Mouse (Mus musculus): Measurements from ENCODE around the gene Il3.
A peak's percentile ranks its signal among the peaks of the same experiment; 100 is the strongest.
"Not testable (repeated sequence)": the region's sequence is repeated elsewhere in the genome, so short reads cannot be mapped to it uniquely, and the experiment has no call there.

The Il3 gene

DNA sequence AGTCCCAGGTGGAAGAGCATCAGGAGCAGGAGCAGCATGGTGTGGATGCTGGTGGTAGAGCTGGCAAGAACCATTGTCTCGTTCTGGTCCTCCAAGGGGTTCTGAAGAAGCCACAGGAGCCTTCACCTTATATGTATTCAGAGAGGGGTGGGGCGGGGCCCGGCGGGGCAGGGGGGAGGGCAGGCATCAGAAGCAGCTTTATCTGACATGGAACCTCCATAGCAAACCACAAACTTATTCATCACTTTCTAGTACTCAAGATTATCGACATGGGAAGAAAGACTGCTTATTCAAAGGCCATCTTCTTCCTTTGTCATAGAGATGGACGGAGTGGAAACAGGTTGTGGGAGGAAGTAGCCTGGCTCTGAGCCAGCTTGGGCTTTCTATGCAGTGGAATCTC, at the start of gene Il3:
Il3 (minus strand) TSS at position 101 of the 400 bp plus-strand sequence.
- DNase-seq, result no peak

DNA sequence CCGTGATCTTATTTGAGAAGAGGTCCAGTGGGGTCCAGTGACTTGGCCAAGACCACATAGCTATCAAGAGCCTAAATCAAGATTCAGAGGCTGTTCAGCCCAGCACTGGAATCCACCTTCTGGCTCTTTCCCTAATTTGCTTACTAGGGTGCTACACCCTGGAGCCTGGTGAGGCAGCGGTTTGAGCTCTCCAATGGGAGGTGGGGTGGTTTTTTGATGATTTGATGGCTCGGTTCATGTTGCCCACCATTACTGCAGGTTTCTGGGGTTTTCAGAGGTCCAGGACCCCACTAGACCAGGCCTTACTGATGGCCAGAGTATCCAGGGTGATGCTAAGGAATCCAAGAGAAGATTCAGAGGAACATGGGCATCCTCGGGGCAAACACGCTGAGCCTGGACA, 48.3 kb upstream of the Il3 start:
- no peak for DNase-seq

DNA sequence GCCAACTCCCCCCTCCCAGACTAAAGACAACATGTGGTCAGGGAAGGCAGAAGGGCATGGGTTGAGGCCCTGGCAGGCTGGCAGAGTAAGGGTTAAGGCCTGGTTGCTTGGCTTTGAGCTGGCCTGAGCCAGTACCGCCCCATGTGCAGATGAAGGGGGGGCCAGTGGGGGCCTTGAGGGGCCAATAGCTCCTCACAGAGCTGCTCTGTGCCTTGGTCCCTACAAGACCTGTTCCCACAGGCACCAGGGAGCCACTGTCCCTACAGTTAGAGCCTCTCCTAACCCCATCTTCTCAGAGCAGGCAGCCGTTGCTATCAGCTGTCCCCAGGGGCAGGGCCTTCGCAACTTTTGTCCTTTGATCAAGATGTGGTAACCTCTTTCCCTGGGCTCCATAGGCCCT, 47.7 kb upstream of the Il3 start:
- no peak for DNase-seq

DNA sequence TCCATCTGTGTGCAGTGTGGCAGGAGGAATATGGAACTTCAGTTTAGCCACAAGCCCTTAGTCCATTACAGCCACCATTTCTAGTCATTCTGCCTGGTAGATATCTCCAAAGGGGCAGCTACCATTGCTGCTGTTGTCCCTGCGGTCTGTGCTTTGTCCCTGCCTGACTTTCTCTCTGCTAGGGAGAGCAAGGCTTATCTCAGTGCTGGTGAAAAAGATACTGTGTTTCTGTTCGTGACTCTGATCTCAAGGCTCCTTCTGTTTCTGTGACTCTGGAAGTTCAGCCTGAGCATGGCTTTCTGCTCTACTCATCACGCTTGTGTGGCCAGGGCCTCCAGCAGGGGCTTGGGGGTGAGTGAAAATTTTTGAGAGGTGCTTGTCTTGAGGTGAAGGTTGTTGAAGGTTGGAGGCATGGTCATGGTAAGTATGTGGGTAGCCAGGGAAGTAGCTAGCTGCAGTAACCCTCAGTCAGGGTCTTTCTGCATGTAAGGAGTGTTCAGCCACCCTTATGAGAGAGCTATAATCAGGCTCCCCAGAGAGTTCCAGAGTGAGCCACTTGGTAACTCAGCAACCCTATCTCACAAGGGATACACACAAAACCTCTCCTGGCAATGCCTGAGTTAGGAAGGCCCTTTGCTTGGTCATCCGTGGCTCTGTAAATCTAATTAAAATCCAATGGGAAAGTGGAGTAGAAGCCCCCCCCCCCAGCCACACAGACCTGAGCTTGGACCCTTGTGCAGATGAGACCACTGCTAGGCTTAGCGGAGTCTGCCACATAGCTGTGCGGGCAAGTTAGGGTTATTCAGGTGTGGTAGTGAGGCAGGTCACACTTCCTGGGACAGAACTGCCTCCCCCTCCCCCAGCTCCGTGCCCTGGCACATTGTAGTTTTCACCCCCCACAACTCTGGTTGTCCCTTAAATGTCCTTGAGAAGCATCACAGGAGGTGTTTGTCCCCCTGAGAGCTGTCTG, 46.6 kb upstream of the Il3 start:
- no peak for DNase-seq

DNA sequence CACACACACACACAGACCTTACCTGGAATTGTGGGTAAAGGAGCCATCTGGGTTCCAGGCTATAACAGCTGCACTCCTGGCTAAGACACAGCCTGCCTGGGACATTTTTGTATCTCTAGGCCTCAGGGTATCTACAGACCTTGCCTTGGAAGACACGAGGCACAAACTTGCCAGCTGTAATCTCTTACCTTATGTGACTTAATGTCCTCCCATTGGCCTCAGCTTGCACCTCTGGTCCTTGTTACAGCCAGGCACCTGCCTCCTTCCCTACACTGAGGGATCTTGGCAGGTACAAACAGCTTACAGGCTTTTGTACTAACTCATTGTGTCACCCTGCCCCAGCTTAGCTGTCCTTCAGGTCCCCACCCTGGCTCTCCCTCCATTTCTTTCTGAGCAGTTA, 45.5 kb upstream of the Il3 start:
- no peak for DNase-seq

DNA sequence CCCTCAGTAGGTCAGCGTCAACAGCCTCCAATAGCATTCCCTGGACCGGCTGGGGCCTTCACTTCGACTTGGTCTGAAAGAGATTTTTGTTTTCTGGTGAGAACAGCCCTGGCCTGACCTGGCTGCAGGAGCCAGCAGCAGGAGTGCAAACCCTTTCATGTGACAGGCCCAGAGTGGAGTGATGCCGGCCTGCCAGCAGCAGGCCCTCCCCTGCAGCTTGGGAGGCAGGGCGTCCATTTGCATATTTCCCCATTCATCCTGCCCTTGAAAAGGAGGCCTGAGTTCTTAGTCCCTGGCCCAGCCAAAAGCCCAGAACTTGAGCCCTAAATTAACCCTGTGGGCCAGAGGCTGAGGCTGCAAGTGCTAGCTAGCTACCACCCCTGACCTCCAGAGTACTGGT, 44.9 kb upstream of the Il3 start:
- peak; percentile 38 for DNase-seq

DNA sequence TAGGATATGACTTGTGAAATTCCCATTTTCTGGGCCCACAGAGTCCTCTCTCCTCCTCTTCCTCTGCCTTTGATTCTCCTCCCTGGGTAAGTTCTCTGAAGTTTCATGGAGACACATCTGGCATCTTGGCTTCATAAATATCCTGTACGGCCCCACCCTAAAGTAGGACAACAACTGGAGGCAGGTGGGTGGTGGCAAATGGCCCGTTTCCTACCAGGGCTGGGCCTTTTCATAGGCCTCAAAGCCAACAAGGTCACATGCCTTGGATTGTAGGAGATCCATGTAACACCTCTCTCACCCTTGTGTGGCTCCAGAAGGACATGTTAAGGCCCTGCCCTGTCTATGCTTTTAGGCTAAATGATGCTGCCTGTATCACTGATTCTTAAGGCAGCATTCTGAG, 43.5 kb upstream of the Il3 start:
- DNase-seq, result no peak

DNA sequence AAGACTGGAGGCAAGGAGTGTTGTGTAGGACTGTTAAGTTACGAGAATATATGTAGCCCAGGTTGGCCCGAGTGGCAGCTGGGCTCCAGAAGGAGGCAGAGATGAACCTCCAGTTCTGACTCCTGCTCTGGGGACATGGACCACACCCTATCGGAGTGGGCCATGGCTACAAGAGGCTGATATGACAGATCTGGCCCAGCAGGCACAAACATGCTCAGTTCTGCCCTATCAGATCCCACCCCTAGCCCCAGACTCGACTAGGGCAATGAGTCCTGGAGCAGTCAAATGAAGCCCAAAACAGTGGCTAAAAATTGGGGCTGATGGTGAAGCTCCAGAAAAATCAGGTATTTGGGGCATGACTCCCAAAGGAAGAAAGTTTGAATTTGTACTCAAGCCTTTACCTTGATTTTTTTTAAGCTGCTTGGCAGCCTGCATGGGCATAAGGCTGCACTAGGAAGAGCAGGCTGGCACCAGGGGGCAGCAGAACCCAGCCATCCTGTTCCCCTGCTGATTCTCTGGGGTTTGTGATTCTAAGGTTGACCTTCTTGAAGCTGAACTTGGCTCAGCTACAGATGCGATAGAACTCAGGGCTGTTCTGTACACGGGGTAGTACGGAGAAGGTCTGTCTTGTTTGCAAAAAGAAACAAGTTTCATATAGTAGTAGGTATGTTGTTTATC, 40.2 kb upstream of the Il3 start:
- peak; percentile 76 for DNase-seq

DNA sequence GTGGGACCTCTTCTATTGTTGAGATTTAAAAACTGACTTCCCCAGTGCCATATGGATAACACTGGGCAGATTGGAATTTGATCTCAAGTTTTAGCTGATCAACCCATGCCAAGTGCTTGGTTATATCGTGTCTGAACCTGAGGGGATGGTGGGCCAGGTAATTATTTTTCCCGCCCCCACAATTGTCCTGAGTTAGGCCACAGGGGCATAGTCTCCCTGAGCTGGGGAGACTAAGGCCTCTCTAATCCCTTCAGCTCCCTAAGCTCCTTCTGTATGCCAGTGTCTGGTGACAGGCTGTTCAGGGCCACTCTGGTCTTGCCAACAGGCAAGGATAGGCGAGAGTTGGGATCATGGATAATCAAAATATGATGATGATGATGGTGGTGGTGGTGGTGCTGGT, 38.3 kb upstream of the Il3 start:
- no peak for DNase-seq

DNA sequence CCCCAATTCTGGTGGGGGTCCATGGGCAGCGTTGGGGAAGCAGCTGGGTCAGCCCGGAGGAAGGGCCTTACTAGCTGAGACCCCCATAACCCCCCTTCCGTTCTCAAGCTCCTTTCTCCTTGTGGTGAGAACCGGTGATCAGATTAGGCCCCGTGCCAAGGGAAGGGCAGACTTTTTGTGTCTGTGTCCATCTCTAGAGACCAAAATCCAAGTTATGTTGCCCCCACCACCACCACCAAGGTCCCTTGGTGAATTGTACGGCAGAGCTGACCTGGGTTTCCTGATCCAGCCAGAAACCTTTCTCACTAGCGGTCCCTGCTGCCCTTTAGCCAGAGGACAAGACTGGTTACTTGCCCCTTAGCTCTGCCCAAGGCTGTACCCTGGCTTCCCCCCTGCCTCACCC, 37.4 kb upstream of the Il3 start:
- no peak for DNase-seq

DNA sequence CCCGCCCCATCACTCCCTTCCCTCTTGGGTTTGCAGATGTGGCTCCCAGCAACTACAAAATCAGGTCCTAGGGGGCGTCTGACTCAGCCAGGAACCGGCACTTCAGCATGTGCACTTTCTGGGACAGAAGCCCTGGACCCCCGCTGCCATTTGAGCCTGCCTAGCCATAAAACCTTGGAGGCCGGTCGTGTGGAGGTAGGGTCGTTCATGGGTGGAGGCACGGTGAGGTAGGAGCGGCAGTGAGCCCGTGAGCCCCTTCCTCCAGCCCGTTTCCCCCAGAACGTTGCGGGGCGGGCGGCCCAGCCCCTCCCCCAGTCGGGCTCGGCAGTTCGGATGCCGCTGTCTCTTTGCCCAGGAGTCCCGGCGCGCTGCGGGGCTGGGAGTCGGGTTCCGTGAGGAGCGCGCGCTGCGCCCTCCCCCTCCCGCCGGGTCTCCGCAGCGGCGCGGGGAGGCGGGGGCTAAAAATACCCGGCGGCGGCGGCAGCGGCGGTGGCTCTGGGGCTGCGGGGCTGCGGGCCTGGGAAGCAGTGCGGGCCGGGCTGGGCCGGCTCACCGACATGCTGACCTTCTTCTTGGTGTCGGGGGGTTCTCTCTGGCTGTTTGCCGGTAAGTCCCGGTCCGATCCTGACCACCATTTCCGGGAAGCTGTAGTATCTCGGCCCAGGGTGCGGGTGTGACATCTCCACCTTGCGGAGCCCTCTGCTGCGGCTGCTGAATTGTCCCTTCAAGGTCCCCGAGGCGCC, 36.8 kb upstream of the Il3 start, which contains the start of gene Acsl6:
Acsl6 (plus strand) TSS at position 71 of the 743 bp plus-strand sequence.
- no peak for DNase-seq

DNA sequence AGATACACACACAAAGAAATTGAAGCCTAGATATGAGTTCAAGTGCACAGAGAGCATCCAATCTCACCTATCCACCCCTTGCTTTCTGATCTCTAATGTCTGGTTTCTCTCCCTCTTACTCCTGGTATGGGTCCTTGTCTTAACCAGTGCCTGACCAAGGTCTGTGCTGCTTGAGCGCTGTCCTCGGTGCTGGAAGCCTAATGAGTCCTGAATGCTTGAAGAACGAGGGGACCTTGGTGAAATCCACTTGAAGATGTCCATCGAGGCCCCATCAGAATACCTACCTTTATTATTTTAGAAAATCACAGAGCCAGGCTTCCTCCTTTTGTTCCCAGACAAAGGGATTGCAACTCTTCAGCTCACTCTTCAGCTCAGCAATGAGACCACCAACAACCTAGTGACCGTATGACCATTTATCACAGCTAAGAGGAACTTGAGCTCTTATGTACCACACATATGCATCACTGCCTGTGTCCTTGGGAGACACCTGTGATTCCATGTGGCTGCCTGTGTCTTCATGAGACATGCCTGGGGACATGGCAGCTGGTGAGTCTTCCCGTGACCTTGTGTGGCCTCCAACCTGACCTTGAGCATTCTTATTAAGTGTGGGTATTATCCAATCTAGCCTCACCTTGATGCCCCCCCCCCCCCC, 36.1 kb upstream of the Il3 start:
- no peak for DNase-seq

DNA sequence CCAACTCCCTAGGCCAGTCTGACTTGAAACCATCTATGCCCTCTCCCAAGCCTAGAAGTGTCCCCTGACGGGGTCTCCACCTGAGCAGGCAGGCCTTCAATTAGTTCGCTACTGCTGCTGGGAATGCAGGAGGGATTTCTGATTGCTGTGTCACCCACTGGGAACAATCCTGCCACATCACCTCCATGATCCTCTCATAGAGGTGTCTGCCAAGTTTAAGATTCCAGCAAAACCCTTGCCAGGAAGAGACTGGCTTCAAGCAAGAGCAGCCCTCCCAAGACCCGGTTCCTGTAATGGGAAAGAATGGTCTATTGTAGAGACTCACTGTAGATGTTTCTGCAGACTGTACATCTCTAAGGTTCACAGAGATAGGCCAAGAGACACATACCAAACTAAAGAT, 35.5 kb upstream of the Il3 start:
- DNase-seq, result no peak

DNA sequence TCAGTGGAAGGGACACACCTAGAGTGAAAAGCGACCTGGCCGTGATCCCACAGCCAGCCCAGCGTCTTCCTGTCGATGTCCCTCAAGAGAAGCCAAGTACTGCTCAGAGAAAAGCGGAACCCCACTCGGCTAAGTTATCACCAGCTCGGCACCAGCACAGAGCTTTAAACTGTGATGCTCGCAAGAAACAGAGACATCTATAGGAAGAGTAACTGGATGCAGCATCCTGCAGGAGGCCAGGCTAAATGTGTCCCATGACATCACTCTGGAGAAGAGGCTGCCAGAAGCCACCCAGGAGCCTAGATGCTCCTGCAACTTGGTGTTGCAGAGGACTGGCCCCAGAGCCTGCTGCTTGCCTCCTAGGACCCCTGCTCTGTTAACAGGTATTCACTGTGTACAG, 34.9 kb upstream of the Il3 start:
- no peak for DNase-seq

DNA sequence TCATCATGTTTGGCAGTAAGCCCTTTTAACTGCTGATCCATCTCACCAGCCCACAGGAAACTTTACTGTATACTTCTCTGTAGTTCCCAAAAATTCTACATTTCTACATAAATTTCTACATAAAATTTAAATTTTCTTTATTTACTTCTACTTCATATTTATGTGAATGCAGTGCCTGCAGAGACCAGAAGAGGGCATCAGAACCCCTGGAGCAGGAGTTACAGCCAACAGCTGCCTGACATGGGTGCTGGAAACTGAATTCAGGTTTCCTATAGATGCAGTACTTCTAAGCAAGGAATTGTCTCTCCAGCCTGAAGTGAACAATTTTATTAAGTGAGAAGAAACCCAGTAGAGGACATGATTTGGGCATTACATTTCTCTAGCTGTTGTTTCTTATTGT, 31.7 kb upstream of the Il3 start:
- DNase-seq, result no peak

DNA sequence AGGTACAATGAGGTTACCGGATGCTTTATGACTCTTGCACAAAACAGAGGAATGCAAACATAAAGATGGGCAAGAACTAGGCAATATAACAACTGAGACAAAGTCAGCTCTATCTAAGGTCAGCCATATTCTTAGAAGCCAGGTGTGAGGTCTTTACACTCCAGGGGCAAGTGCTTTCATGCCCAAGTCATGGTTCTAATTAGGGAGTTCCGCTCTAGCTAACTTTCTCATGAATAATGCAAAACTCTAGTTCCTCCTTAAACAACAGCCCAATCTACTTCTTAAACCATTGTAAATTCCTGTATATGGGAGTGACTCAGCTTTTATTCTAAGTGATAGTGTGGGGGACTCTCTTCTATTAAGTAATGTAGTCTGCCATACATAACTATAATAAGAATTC, 30.4 kb upstream of the Il3 start:
- DNase-seq, result not testable (repeated sequence)

DNA sequence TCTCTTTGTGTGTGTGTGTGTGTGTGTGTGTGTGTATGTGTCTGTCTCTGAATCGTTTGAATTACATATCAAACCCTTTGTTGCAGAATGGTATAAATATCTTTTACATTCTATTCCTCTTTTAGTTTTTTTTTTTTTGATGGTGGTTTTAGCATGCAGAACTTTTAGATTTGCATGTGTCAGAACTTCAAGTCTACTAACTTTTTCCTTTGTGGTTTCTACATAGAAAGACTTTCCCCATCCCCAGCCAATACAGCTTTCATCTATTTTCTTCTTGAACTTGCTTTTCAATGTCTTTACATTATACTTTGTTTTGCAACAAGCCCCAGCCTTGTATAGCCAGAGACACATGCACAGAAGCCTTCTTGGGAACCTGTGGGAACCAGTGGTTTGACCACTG, 29.7 kb upstream of the Il3 start:
- DNase-seq, result no peak

DNA sequence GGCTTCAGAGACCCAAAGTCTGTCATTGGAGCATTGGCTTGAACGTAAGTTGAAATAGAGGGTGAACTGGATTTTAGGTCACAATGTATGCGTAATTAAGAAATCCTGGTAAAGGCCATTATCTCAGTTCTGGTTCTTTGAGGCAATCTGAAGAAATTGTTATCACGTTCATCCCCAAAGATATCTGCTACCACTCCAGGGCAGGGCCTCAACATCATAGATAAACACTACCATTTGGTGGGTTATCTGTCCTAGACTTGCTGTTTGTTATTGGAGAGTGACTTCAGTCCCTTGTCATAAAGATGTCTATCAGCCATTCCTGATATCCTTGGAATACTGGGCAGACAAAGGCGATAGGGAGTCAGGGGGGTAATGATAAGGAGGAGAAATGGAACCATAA, 28.9 kb upstream of the Il3 start:
- no peak for DNase-seq

DNA sequence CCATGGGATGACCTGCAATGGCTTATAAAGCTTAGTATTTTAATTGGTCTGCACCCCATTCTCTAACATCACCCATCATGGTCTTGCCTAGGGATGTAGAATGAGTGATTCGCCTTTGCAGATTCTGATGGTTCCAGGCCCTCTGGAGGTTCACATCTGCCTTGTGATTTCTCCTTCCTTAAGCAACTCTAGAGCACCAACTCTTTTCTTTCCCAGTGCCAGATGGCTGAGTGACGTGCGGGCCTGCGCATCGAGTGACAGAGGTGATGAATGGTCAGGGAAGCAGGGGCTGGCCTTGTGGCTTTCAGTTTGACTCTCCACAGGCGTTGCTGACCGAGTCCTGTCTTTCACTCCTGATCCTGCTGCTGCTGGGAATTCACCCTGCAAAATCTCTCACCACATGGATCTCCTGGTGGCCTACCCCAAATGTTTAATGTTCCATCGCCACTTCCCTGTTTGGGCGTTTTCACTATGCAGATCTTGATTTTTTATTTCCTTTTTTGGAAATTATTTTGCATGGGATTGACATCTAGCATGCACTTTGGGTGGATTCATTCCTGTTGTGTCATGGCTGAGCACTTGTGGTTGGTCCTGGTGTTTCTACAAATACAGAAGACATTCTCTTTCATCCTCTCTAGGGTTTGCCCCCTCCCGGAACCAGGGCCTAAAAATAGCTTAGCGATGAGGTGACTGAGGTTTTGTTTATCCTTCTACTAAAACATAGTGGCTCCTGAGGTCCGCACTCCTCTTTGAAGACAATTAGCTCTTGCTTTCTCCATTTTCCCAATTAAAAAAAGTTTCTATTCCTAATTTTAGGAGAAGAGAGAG, 27.1 kb upstream of the Il3 start:
- DNase-seq, result no peak

DNA sequence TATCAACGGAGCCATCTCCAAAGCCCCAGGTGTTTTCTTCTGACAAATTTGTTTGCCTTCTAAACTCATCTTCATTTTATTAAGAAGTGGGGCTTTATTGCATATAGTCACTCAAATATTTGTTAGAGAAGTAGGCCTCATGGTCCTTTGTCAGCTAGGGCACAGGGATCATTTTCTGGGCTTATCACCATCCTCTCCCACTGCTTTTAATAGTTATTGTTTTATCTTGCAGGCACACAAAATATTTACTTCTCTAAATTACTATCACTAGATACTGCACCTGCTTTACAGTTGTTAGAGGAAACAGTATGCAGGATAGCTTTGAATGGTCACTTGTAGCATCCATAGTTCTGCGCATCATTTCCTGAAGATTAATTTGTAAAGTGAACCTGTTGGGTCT, 25.1 kb upstream of the Il3 start:
- no peak for DNase-seq

DNA sequence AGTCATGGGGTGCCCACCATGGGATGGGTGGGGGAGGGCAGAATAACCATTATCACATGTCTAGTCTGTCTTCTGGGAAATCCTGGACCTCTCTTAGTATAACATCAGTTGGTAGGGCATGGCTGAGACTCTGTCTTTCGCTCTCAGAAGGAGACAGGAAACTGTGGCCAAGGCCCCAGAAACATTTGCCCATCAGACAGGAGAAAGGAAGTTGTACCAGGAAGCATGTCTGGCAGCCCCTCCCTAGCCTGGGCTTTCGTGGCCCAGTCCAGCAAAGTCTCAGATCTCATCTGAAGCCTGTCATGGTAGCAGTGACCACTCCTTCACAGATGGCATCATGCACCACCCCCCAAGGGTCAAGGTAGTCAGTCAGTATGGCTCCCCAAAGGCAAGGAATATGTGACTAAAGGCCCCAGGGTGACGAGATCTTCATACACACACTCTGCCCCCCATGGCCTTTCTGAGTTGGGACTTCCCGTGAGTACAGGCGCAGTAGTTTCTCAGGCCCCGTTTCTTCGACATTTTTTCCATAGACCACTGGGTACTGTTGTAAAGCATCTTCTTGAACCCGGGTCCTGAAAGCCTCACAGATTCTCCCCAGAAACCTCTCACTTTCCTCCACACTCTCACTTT, 20.9 kb upstream of the Il3 start:
- no peak for DNase-seq

Data from lung, postnatal 36 days (tissue).